Mouse (Mus musculus): ENCODE measurements around the gene Gm27021.

GRCm38 (mm10) chr8:120683602-120684001, 15.7 kb upstream of the Gm27021 start:
- peak; percentile 82 for TF ChIP-seq CTCF (IDR thresholded peaks at IDR 0.05)
- TF ChIP-seq POLR2A (IDR thresholded peaks at IDR 0.05; ENCODE audit: insufficient read depth, low read depth, low read length), result no peak

All from heart, adult 2 months (tissue).